10 mouse cellular contexts compared by ENCODE assay signal in the genomic region with DNA sequence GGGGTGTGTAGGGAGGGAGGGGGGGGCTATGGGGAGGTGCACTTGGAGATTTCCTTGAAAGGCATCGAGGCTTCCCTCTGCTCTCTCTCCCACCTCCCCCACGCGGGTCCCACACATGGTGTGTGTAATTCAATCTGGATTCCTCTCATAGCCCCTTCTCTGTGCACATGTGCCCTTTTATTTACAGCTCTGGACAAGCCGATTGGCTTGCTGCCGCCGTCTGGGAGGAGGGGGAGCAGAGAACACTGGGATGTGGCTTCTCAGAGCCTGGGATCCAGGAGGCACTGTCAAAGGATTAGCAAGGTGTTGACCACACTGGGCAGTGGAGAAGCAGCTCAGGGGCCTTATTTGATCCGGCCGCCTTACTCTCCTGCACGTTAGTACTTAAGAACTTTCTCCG. TPM values are rescaled to one million over a fixed set of nuclear protein-coding genes. Genes with fewer than 3 reads are reported as not detected.
DNase-seq lines count a peak whose midpoint lies in the region; ATAC-seq and TF ChIP-seq lines count a peak whose summit lies in the region.
"Had no signal": no experiment of that assay in that cellular context is flagged by ENCODE, and none has a peak within 500 bp of the region (broad histone marks: within the 10 kb centered on the region; RNA-seq: fewer than 3 reads in every experiment).

No protein-coding gene starts in this region.

- intact Hi-C loops in heart, postnatal 36 days (cut with DNase I), result no loop called here

- TF ChIP-seq CTCF in intestine, postnatal 0 days (IDR thresholded peaks at IDR 0.05; ENCODE audit: low read depth), result no peak

- H3K4me3 ChIP-seq in heart, embryonic 12.5 days, result no peak overlapping the region
- H3K4me3 ChIP-seq in intestine, postnatal 0 days (ENCODE audit: low read depth, low read length), result no peak overlapping the region; the same call in 1 of the 2 replicates
- H3K4me3 ChIP-seq in stomach, embryonic 16.5 days (replicated peaks; ENCODE audit: low read length), result peak overlapping the region; percentile 15

- DNase-seq in heart, postnatal 36 days, result no peak
- peak; percentile 60 for DNase-seq in urinary bladder, postnatal 14 days (ENCODE audit: low spot score)
- DNase-seq in urinary bladder, postnatal 25 days (ENCODE audit: low spot score), result no peak
- DNase-seq in layer of hippocampus, postnatal 36 days, result no peak
- DNase-seq in T-cell, adult 2 months (ENCODE audit: low spot score), result no peak

- no peaks in the 10 kb centered on the region for H3K36me3 ChIP-seq in heart, embryonic 12.5 days
- 0 out of 2 replicates have a peak, but pooled peaks cover 7% of the 10 kb centered on the region for H3K36me3 ChIP-seq in intestine, postnatal 0 days (ENCODE audit: control insufficient read depth, insufficient read depth)
- no peaks in the 10 kb centered on the region for H3K36me3 ChIP-seq in stomach, embryonic 16.5 days (ENCODE audit: control insufficient read depth, insufficient read depth, low read length)
- H3K36me3 ChIP-seq: G1E had no signal

- no peaks in the 10 kb centered on the region for H3K9me3 ChIP-seq in heart, embryonic 12.5 days (replicated peaks)
- H3K9me3 ChIP-seq in intestine, postnatal 0 days (ENCODE audit: control insufficient read depth), result no peaks in the 10 kb centered on the region
- H3K9me3 ChIP-seq in stomach, embryonic 16.5 days (replicated peaks; ENCODE audit: control insufficient read depth, low read length), result no peaks in the 10 kb centered on the region
- H3K9me3 ChIP-seq: G1E had no signal

- H3K27ac ChIP-seq in heart, embryonic 12.5 days (ENCODE audit: poor library complexity, severe bottlenecking), result peak overlapping the region; percentile 22
- H3K27ac ChIP-seq in intestine, postnatal 0 days (ENCODE audit: low read depth, low read length), result peak overlapping the region; percentile 42; the same call in 1 of the 2 replicates
- peak overlapping the region; percentile 84 for H3K27ac ChIP-seq in stomach, embryonic 16.5 days (ENCODE audit: low read length)

- ATAC-seq in heart, embryonic 12.5 days (ENCODE audit: insufficient number of reproducible peaks, low FRiP score), result no peak
- ATAC-seq in intestine, postnatal 0 days, result no peak
- ATAC-seq in stomach, embryonic 16.5 days (ENCODE audit: insufficient read depth, low FRiP score), result peak; percentile 76

- WGBS in heart, embryonic 12.5 days, result 36% methylated on average over 10 of the region's 10 CpGs
- 37% methylated on average over 10 of the region's 10 CpGs for WGBS in intestine, postnatal 0 days
- WGBS in stomach, embryonic 16.5 days, result 22% methylated on average over 10 of the region's 10 CpGs

- H3K9ac ChIP-seq in heart, embryonic 12.5 days, result 0 out of 2 replicates have a peak overlapping the region, but pooled peaks have one; percentile 20
- no peak overlapping the region for H3K9ac ChIP-seq in intestine, postnatal 0 days (ENCODE audit: low read depth, low read length)
- peak overlapping the region; percentile 11; the same call in 1 of the 2 replicates for H3K9ac ChIP-seq in stomach, embryonic 16.5 days (ENCODE audit: low read length)

- H3K4me2 ChIP-seq in heart, embryonic 12.5 days, result peak overlapping the region; percentile 16; the same call in 1 of the 2 replicates
- peak overlapping the region; percentile 33; the same call in 1 of the 2 replicates for H3K4me2 ChIP-seq in intestine, postnatal 0 days (replicated peaks; ENCODE audit: low read depth)
- peak overlapping the region; percentile 33 for H3K4me2 ChIP-seq in stomach, embryonic 16.5 days (ENCODE audit: low read depth, low read length)

- H3K4me1 ChIP-seq in heart, embryonic 12.5 days (replicated peaks), result peaks cover 54% of the 10 kb centered on the region
- H3K4me1 ChIP-seq in intestine, postnatal 0 days (replicated peaks; ENCODE audit: control insufficient read depth, insufficient read depth, low read length), result peaks cover 6% of the 10 kb centered on the region
- H3K4me1 ChIP-seq in stomach, embryonic 16.5 days (ENCODE audit: control insufficient read depth, insufficient read depth, low read length), result peaks cover 47% of the 10 kb centered on the region

- H3K27me3 ChIP-seq in heart, embryonic 12.5 days (replicated peaks), result no peaks in the 10 kb centered on the region
- H3K27me3 ChIP-seq in intestine, postnatal 0 days (replicated peaks; ENCODE audit: control insufficient read depth, insufficient read depth, low read length), result no peaks in the 10 kb centered on the region
- no peaks in the 10 kb centered on the region for H3K27me3 ChIP-seq in stomach, embryonic 16.5 days (ENCODE audit: control insufficient read depth, insufficient read depth, low read length)

RNA-seq across cellular contexts. Expression of gene Rusc2, which starts 19.2 kb away (rescaled TPM):
- polyA plus RNA-seq in heart, embryonic 12.5 days (2016; fragmentation: Nextera tagmentation; extraction: Ambion mirVana), result 14.1 and 15.7 TPM in 2 replicates
- total RNA-seq in heart, postnatal 36 days (2021), result 10 to 100 TPM; 45.5 to 46.0 TPM
- 11.9 and 12.1 TPM in 2 replicates for polyA plus RNA-seq in intestine, postnatal 0 days (2015; fragmentation: Nextera tagmentation; extraction: Ambion mirVana)
- 10.4 and 15.1 TPM in 2 replicates for polyA plus RNA-seq in stomach, embryonic 16.5 days (2015; fragmentation: Nextera tagmentation; extraction: Ambion mirVana)
- 100 to 1,000 TPM; 104 to 120 TPM for total RNA-seq in layer of hippocampus, postnatal 36 days (2021)

RNA-seq across cellular contexts. Expression of gene Fam166b, which starts 28.0 kb away (rescaled TPM):
- polyA plus RNA-seq in heart, embryonic 12.5 days (2016; fragmentation: Nextera tagmentation; extraction: Ambion mirVana), result 0.14 TPM in 1 of 2 replicates, not detected in the other
- not detected for total RNA-seq in heart, postnatal 36 days (2021)
- polyA plus RNA-seq in intestine, postnatal 0 days (2015; fragmentation: Nextera tagmentation; extraction: Ambion mirVana), result 0.16 TPM in 1 of 2 replicates, not detected in the other
- not detected in 2 replicates for polyA plus RNA-seq in stomach, embryonic 16.5 days (2015; fragmentation: Nextera tagmentation; extraction: Ambion mirVana)
- 1 to 10 TPM in 1 of 2 experiments, under 1 TPM in 1; 0.72 to 2.6 TPM for total RNA-seq in layer of hippocampus, postnatal 36 days (2021)
- total RNA-seq: neutrophil, adult 5-6 weeks had no signal
- polyA plus RNA-seq: G1E had no signal

RNA-seq across cellular contexts. Expression of gene Tesk1, which starts 40.8 kb away (rescaled TPM):
- 10.3 and 11.6 TPM in 2 replicates for polyA plus RNA-seq in heart, embryonic 12.5 days (2016; fragmentation: Nextera tagmentation; extraction: Ambion mirVana)
- 10 to 100 TPM; 32.8 to 33.4 TPM for total RNA-seq in heart, postnatal 36 days (2021)
- polyA plus RNA-seq in intestine, postnatal 0 days (2015; fragmentation: Nextera tagmentation; extraction: Ambion mirVana), result 4.6 and 4.7 TPM in 2 replicates
- polyA plus RNA-seq in stomach, embryonic 16.5 days (2015; fragmentation: Nextera tagmentation; extraction: Ambion mirVana), result 1.7 TPM in 2 replicates
- 10 to 100 TPM; 76.2 to 76.3 TPM for total RNA-seq in layer of hippocampus, postnatal 36 days (2021)

RNA-seq across cellular contexts. Expression of gene Cd72, which starts 53.5 kb away (rescaled TPM):
- 0.82 and 2.0 TPM in 2 replicates for polyA plus RNA-seq in heart, embryonic 12.5 days (2016; fragmentation: Nextera tagmentation; extraction: Ambion mirVana)
- total RNA-seq in heart, postnatal 36 days (2021), result 1 to 10 TPM in 1 of 2 experiments, under 1 TPM in 1; 0.89 to 1.6 TPM
- 3.2 and 3.7 TPM in 2 replicates for polyA plus RNA-seq in intestine, postnatal 0 days (2015; fragmentation: Nextera tagmentation; extraction: Ambion mirVana)
- polyA plus RNA-seq in stomach, embryonic 16.5 days (2015; fragmentation: Nextera tagmentation; extraction: Ambion mirVana), result 2.6 and 3.5 TPM in 2 replicates
- not detected for total RNA-seq in layer of hippocampus, postnatal 36 days (2021)

Comparison
In these comparisons a context has a peak if more than half of its experiments do, and no peak if none do; other contexts are left out.
1. H3K27ac ChIP-seq: peak in every context shown above with its lines; median percentile 84 in stomach, embryonic 16.5 days; 42 in intestine, postnatal 0 days; 22 in heart, embryonic 12.5 days.